Mouse (Mus musculus) left cerebral cortex, postnatal 25 days (tissue): Measurements from ENCODE around the gene Gm10521. TPM values are rescaled to one million over a fixed set of nuclear protein-coding genes. Genes with fewer than 3 reads are reported as not detected.
"Not testable (repeated sequence)": the region's sequence is repeated elsewhere in the genome, so short reads cannot be mapped to it uniquely, and the experiment has no call there.

ENCODE experiments used
- DNase-seq, 2 experiments: peaks; one replicate each; pipeline ENCODE4 v3.0.0; 2022; ENCODE audit warnings: low spot score in 2 of 2, mixed read lengths in 1 of 2
- intact Hi-C: fragments of 180-260 bp; cut with DNase I; formaldehyde crosslinking; loops from one replicate; pipeline ENCODE4 v1.15.1; 2025
- total RNA-seq, 2 experiments: library from RNA; stranded (reverse); gene quantifications; 2 replicates each; pipeline ENCODE4 v1.2.3; 2021

Gm10521 gene
- under 1 TPM; 0.14 to 0.21 TPM for total RNA-seq

DNA sequence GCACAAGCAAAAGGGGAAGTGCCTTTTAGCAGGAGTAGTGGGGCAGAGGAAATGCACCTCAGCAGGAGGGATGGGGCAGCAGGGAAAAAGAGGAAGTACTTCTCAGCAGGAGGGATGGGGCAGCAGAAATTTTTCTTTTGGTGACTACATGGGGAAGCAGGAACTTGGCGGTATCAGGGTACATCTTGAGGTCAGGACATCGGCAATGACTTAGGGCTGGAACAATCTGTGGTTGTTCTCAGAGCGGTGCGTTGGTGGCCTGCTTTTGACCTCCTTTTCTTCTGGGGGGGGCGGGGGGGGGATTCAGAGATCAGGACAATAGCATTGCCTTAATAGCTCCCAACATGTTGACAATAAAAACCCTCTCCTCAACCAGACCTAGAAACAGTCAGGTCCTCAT lies at the start of gene Gm10521:
Gene Gm10521 (plus strand): TSS at position 301 of the 400 bp plus-strand sequence.
- not testable (repeated sequence) for DNase-seq

DNA sequence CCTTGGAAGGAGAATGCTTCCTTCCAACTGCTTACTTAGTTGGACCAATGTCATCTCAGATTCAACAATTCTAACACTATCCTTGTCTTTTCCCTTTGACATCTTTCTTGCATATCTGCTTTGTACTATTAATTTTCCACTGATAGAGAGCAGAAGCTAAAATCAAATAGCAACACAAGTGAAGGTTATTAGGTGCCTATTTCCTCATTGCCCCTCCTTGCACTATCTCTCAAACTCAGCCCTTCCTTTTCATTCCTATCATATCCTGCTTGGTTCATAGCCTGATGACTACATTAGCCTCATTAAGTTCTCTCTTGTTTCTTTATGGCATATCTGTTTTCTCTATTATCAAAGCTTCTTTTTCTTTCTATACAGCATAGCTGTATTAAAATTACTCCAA lies 47.3 kb upstream of the Gm10521 start:
- intact Hi-C loops = no loop called here
- no peak for DNase-seq

More for the DNA sequence above, at the start of gene Gm10521:
- intact Hi-C loops = not testable (repeated sequence)

DNA sequence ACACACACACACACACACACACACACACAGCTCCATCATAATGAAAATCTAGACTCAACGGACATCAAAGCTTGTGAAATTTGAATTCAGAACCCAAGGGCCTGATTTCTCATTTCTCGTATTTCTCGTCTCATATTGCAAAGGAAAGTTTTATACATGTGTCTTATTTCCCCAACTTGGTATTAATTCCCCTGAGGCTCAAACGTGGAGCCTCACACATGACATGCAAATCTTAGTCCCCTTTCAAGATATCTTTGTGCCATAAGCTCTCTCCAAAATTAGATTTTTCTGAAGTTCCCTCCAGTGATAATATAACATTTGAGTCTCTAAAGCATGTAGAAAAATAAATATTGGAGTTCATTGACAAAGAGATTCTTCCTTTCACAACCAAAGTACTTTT lies 46.7 kb upstream of the Gm10521 start:
- intact Hi-C loops = no loop called here
- DNase-seq = no peak

DNA sequence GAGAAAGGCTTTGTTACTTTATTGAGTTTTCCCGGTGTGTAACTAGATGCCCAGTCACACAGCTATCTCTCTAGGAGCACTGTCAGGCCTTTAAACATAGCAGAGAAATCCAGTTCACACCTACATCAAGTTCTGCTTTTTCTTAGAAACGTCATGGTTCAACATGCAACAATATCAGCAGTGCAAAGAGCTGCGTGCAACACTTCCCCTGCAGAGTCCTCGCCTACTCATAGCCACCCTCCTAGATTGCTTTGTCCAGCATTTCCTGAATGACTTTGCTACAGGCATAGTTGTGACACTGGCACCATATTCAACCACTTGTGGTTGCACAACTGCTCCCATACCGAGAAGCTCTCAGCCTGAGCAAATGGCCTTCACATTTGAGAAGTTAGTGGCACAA lies 46.0 kb upstream of the Gm10521 start:
- intact Hi-C loops = no loop called here
- DNase-seq = peak in 1 of 2 experiments; percentile 62

DNA sequence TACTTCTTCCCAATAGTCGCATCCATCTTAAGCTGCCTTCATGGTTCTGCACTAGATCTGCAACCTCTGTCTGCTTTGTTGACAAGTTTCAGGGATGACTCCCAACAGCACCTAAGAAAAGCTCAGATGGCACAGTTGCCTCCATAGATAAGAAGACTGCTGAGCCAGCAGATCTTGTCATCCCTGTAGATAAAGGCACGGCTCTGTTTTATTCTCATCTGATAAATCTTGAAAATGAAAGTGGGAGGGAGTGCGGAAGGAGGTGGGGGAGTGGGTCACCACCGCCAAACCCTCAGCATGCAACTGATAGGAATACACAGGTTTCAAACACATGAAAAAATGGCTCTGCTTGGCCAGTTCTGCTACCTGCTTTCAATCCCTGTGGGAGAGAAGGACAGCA lies 30.0 kb upstream of the Gm10521 start:
- DNase-seq = no peak
- intact Hi-C loops = no loop called here

DNA sequence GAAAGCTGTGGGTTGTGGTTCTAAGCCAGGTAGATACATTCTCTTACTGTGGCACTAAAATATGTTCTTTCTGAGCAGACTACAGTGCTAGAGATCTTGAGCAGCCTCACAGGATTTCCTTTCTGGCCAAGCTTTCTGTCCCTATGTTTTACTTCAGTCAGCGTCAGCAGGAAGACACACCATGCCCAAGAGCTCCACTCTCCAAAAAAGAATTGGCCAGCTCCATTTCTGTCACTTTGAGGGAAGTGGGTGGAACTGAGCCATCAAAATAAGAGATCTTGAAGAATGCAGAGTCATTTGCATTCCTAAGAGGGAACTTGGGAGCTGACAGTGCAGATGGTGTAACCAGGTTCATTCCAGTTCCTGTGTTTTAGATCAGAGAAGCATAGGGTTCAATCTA lies 8.5 kb upstream of the Gm10521 start:
- DNase-seq = peak in 1 of 2 experiments; percentile 91
- intact Hi-C loops = no loop called here

DNA sequence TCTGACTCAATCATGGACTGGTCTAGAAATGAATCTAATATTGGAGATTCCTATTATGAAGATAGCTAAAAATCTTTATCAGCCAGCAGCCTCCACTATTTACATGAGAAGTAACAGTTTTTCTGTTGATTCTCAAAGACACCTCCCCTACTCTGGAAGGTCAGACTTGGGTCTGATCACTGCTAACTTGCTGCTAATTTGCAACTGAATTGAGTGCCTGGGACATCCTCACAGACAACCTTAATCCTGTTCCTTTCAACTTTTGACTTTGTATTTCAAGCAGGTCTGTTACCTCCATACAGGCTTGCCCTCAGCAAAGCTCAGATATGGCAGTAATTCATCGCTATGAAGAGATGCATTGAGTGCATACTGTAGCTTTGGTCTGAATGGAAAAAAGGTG lies 8.5 kb downstream of the Gm10521 start:
- no peak for DNase-seq
- intact Hi-C loops = no loop called here

DNA sequence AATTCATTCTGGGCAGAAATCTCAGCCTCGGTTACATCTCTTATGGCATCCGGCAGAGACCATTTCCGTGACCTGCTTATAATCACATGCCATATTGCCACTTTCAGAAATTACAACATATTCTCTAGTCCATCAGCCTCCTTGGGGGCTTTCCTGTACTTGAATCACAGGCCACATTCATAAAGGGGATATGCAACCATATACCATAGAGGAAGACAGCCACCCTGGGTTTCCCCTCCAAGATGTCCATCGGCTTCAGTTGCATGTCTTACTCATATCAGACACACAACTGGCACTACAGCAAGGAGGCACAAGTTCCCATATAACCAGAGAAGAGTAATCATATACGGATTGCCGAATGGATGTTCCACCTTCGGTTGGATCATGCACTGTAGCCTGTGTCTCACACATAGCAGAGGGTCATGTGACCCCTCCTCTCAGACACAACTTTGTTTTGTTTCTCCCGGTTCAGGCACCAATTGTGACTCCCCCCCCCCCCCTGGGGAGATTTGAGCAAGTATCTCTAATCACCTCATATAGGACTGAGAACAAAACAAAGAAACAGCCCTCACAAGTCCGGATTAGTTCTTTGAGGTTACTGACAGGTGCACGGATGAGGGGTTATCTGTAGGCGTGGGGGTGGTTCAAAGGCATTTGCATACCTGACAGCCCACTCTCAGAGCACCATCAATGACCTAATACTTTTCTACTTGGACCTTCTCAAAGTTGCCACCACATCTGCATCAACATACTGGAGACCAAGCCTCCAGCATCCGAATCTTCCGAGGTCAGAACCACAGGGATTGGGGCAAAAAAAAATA lies 20.4 kb downstream of the Gm10521 start:
- no peak for DNase-seq
- intact Hi-C loops = no loop called here

DNA sequence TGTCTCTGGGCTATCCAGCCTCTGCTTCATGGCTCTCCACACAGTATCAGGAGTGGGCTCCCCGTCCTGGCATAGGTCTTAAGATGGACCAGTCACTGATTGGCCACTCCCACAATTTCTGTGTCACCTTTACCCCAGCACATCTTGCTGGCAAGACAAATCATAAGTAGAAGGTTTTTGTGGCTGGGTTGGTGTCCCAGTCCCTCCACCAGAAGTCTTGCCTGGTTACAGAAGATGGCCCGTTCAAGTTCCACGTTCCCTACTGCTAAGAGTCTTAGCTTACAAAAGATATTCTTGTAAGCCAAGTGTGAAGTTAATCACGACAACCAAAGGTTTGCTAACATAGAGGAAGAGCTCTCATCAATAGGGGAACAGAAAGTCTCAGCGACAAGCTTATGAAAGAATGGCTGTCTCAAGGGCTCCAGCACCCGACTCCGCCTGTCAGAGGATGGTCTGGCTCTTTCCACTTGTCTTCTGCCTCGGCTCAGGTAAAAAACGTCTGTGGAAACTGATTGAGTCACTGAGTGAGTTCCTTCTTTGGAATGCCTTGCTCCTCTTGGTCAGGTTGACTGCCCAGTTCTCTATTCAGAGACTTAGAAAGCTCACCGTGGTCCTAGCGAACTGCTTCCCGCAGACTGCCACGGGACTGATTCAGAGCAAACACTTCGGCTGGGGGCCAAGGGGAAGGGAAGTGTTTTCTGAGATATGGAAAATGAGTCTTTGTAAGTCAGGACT lies 22.0 kb downstream of the Gm10521 start, which contains the start of gene Slamf6:
Gene Slamf6 (plus strand): TSS at position 211 of the 735 bp plus-strand sequence.
- no peak for DNase-seq
- intact Hi-C loops = no loop called here

DNA sequence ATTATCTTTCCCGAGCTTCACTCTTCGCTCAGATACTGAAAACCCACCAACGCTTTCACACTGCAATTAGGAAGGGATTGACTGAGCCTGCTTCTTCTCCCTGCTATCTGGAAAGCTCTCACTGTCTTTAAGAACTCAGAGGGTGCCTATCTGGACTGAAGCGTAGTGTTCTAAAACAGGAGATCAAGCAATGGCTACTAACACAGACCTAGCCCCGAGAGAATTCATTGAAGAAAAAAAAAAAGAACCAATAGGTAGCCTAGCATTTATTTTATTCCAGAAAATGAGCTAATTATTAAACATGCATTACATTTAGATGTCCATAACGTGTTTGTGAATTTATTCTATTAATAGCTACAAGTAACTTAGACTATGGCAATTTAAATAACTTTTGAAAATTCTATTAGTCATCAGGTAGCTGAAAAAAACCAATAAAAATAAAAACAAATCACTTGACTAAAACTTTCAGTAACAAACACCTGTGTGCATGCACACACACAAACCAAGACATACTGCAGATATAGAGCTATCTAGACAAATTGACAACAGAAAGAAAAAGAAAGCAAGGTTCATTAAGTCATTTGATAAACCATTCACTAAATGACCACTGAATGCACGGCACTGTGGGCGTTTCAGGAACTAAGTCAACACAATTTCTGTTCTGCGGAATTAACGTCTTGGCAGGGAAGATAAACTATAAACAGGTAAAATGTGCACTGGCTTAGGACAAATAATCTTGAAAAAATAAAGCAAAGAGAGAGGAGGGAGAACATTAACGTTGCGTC lies 22.9 kb downstream of the Gm10521 start:
- DNase-seq = no peak
- intact Hi-C loops = no loop called here

DNA sequence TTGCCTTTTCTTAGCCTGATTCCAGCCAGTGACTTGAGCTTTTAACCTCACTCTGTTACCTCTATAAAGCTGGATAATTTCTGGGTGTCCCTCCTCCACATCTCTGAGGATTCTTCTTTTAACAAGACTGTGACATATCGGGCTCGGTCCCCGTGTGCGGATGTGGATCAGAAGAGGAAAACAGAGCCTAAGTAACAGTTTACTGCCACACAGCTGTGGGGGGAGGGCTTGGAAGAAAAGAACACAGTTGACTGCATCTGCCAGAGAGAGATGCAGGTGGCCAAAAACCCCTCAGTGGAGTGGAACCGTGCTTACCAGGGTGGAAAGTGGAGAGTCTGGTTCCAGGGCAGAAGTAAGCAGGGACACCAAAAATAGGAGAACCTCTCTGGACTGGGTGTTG lies 23.7 kb downstream of the Gm10521 start:
- intact Hi-C loops = no loop called here
- no peak for DNase-seq

DNA sequence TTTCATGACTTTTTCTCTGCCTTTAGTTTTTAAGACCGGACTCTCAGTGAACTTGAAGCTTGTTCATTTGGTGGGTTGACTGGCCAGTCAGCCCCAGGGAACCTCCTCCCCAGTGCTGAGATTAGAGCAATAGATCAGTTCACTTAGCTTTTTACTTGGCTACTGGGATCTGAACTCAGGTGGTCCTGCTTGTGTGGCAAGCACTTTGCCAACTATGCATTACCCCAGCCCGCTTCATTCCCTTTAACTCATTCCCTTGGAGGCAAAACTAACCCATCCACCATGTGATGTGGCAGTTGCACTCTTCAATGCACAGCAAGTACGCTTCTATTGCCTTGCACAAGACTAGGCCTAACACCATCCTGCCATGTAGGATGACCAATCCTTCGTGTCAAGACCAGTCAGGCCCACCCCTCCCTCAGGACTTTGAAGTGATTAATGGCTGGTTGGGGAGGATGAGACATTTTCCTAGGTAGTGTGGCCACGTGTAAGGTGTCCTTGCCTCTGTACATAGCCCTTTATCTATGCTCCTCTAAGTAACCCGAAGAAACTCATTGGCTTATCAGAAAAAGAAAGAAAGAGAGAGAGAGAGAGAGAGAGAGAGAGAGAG lies 24.5 kb downstream of the Gm10521 start:
- DNase-seq = no peak
- intact Hi-C loops = no loop called here

DNA sequence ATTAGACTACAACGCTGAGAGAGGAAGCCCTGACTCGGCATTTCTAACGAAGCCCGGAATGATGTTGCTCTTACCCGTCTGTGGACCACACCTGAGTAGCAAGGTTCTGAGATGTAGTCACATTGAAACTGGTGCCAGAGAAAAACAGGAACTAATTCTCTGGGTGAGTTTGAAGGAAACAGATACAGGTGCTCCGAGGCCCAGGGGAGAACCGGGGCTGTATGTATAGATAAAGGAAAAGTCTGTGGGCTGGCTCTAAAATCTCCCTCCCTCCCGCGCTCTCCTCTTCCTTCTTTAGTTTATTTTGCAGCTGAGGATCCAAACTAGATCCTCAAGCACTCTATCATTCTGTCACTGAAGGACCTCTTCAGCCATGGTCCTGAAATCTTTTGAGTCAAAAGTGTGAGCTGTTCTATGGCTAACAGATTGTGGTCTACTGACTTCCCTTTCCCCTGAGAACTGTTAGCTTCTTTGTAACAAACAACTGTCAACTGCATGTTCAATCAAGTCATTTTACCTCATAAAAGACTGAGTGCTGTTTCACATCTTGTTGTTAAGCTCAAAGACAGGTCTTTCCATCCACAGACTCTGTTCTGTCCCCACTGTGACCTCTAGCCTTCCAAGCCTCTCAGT lies 25.6 kb downstream of the Gm10521 start:
- intact Hi-C loops = no loop called here
- no peak for DNase-seq

DNA sequence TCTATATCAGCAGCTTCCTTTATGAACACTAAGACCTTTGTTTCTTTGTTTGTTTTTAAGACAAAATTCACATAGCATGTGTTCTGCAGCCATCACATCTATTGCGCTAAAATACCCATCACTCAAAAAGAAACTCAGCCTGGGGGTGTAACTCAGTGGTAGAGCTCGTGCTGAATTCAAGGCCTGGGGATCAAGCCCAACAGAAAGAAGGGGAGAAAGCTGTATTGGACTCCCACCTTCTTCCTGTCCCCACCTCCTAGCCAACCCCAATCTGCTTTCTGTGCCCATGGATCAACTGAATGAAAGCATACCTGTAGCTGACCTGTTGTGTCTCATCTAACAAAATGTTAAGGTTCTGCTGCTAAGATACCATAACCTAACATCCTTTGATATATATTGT lies 26.2 kb downstream of the Gm10521 start:
- intact Hi-C loops = no loop called here
- no peak for DNase-seq

DNA sequence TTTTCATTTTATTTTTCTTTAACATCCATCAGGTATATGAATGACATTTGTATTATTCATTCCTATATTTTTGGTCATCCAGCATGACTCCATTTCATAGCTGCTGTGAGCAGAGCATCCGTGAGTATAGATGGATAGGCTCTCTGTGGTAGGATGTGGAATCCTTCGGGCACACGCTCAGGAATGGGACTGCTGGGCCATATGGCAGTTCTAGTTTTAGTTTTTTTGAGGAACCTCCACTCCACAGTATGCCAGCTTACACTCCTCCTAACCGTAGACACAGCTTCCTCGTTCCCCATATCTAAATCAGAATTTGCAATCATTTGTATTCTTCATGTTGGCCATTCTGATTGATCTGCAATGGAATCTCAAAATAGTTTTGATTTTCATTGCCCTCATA lies 27.4 kb downstream of the Gm10521 start:
- intact Hi-C loops = no loop called here
- peak in 1 of 2 experiments; percentile 68 for DNase-seq

DNA sequence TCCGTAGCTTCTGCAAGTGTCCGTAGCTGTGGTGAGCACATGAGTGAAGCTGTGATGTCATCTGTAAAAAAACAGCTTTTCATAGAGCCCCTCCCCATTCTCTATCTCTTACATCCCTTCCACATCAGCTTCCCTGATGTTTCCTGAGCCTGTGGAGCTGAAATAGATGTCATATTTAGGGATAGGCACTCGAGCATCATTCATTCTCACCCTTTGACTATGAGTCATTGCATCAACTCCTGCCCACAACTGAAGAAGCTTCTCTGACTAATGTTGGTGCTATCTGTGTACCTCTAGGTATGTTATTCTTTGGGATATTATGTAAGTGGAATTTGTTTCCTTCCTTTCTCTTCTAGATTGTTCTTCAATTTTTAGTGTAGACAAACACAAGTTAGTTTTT lies 29.4 kb downstream of the Gm10521 start:
- peak in 1 of 2 experiments; percentile 57 for DNase-seq

DNA sequence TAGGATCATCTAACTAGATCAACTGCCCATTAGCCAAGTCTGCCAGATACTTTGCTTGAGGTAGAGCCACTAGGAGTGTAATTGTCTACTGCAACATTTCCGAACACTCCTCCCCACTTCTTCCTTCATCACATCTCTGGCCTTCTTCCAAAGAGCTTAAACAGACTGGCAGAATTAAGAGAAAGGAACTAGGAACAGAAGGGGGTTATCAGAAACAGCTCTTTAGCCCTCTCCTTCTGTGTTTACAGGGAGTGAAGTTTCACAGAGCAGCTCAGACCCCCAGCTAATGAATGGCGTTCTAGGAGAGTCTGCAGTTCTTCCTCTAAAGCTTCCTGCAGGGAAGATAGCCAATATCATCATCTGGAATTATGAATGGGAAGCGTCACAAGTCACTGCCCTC lies 38.4 kb downstream of the Gm10521 start:
- DNase-seq = no peak
- intact Hi-C loops = no loop called here

More for the DNA sequence above, 29.4 kb downstream of the Gm10521 start:
- intact Hi-C loops = no loop called here

DNA sequence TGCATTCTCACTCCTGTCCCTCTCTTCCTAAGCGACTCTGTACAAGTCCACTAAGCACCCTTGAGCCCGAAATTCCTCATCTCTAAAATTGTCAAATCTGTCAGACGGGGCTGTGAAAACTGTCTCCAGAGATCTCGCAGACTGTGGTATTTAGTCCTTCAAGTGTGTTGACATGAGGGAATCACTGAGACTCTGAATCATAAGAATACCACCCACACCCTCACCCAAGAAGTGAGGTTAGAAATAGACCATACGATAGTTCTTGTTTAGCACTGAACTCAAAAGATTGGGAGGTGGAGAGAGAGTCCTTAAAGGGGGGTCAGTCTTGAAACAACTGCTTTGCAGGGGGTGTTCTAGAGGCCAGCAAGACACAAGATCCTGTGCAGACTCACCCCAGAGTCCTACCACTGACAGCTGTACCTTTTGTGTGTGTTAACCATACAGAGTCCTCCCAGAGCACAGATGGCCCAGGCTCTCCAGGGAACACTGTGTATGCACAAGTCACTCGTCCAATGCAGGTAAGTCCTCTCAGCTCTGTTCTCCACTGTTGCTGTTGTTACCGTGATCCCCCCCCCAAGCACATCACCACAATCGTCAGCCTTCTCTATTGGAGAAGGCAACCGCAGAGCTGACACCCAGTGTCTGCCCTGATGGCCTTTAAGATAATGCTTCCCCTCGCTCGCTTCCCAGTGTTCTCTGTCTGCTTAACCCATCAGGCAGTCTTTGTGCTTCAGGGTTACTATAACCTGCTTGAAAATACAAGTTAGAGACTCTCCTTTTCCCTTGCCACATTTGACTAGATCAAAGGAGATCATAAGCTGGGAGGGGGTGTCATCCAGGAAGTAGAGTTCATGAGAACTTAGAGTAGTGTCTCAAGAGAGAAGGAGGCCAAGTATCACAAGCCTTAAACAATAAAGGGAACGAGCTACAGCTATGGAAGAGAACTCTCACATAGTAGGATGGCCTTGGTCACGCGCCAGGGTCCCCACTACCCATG lies 43.8 kb downstream of the Gm10521 start:
- DNase-seq = peak in 1 of 2 experiments; percentile 65
- intact Hi-C loops = no loop called here
